Mouse (Mus musculus): ENCODE results near the gene Nr2c1.

GRCm38 (mm10) chr10:94105498-94105897 lies 42.3 kb upstream of the Nr2c1 start:
- TF ChIP-seq POLR2A (IDR thresholded peaks at IDR 0.05; ENCODE audit: low read depth, low read length) (no peak), CTCF (IDR thresholded peaks at IDR 0.05; ENCODE audit: extremely low read depth, insufficient read depth, insufficient read length, insufficient replicate concordance) (no peak)

Data from spleen, adult 2 months (tissue).